Mouse (Mus musculus) testis, adult 2 months (tissue): ENCODE data around the gene Eif4g1. TPM values are rescaled to one million over a fixed set of nuclear protein-coding genes. Genes with fewer than 3 reads are reported as not detected.
A peak's percentile ranks its signal among the peaks of the same experiment; 100 is the strongest.
"Not testable (repeated sequence)": the region's sequence is repeated elsewhere in the genome, so short reads cannot be mapped to it uniquely, and the experiment has no call there.

Source experiments
- H3K27ac ChIP-seq: fragments of 200-500 bp; 2 replicates; pipeline ENCODE4 v1.5.1; 2012; ENCODE audit warnings: low read depth, low read length; ENCODE audit not compliant: control insufficient read depth, insufficient read depth
- H3K27me3 ChIP-seq: fragments of 200-500 bp; 2 replicates; pipeline ENCODE4 v1.6.1; 2012; ENCODE audit warnings: mild to moderate bottlenecking, low read length, moderate library complexity; ENCODE audit not compliant: control insufficient read depth, insufficient read depth
- H3K36me3 ChIP-seq: fragments of 200-500 bp; 2 replicates; pipeline ENCODE4 v1.6.1; 2012; ENCODE audit warnings: mild to moderate bottlenecking, low read length; ENCODE audit not compliant: control insufficient read depth, insufficient read depth
- H3K4me1 ChIP-seq: fragments of 200-500 bp; 2 replicates; pipeline ENCODE4 v1.6.1; 2012; ENCODE audit warnings: low read length; ENCODE audit not compliant: control insufficient read depth, insufficient read depth
- H3K4me3 ChIP-seq: fragments of 200-500 bp; 2 replicates; pipeline ENCODE4 v1.5.1; 2012; ENCODE audit warnings: low read depth, mild to moderate bottlenecking, low read length, moderate library complexity, mixed read lengths; ENCODE audit not compliant: control insufficient read depth
- CTCF ChIP-seq: fragments of 200-500 bp; IDR thresholded peaks from 2 replicates; pipeline ENCODE4 v1.5.1; 2012; ENCODE audit warnings: low read depth, mild to moderate bottlenecking, inconsistent platforms, low read length, moderate library complexity; ENCODE audit not compliant: control insufficient read depth, insufficient read depth, insufficient replicate concordance
- POLR2A ChIP-seq: fragments of 200-500 bp; IDR thresholded peaks from 2 replicates; pipeline ENCODE4 v1.6.1; 2012; ENCODE audit warnings: low read depth, mild to moderate bottlenecking, inconsistent platforms, low read length, moderate library complexity; ENCODE audit not compliant: control insufficient read depth
- polyA plus RNA-seq: library from polyadenylated mRNA; depleted of rRNA; stranded (reverse); fragments of >200 nt; gene quantifications from 2 replicates; pipeline ENCODE4 v1.2.3, GENCODE M21; 2012; rRNA removed

The Eif4g1 gene
- 251 and 267 TPM in 2 replicates for polyA plus RNA-seq

GRCm38 (mm10) chr16:20668013-20668412 lies at the start of gene Eif4g1:
Gene Eif4g1, plus strand, starts transcription at chr16:20668313.
- not testable (repeated sequence) for H3K36me3 ChIP-seq, H3K27ac ChIP-seq, H3K27me3 ChIP-seq, H3K4me1 ChIP-seq, H3K4me3 ChIP-seq

- TF ChIP-seq POLR2A (no peak), CTCF (no peak)
- H3K4me1 ChIP-seq: peaks cover 22% of the 10 kb centered on the region
- H3K27me3 ChIP-seq: peaks cover 2% of the 10 kb centered on the region; the same call in 1 of the 2 replicates
- H3K36me3 ChIP-seq: no peaks in the 10 kb centered on the region
- H3K4me3 ChIP-seq: peak overlapping the region; percentile 88
- H3K27ac ChIP-seq: no peak overlapping the region
Measured at GRCm38 (mm10) chr16:20619541-20620398, 48.3 kb upstream of the Eif4g1 start.

GRCm38 (mm10) chr16:20620399-20620735 lies 47.7 kb upstream of the Eif4g1 start:
- no peak overlapping the region for H3K27ac ChIP-seq
- H3K27me3 ChIP-seq: peaks cover 2% of the 10 kb centered on the region; the same call in 1 of the 2 replicates
- TF ChIP-seq CTCF: no peak
- TF ChIP-seq POLR2A: no peak
- H3K4me1 ChIP-seq: peaks cover 22% of the 10 kb centered on the region
- H3K36me3 ChIP-seq: no peaks in the 10 kb centered on the region
- H3K4me3 ChIP-seq: peak overlapping the region; percentile 88

GRCm38 (mm10) chr16:20620751-20621190 lies 47.3 kb upstream of the Eif4g1 start:
- Histone ChIP-seq H3K36me3 (no peaks in the 10 kb centered on the region), H3K4me3 (peak overlapping the region; percentile 88), H3K27ac (no peak overlapping the region), H3K27me3 (peaks cover 2% of the 10 kb centered on the region; the same call in 1 of the 2 replicates), H3K4me1 (peaks cover 22% of the 10 kb centered on the region)
- TF ChIP-seq POLR2A (no peak), CTCF (no peak)

GRCm38 (mm10) chr16:20621191-20621990 lies 46.7 kb upstream of the Eif4g1 start, which contains the start of gene Camk2n2:
Gene Camk2n2, minus strand, starts transcription at chr16:20621287.
- Histone ChIP-seq H3K4me3 (peak within 1 kb of the TSS; percentile 88), H3K27me3 (peaks cover 2% of the 10 kb centered on the region; the same call in 1 of the 2 replicates), H3K4me1 (peaks cover 22% of the 10 kb centered on the region), H3K27ac (peak within 1 kb of the TSS; percentile 32), H3K36me3 (no peaks in the 10 kb centered on the region)
- TF ChIP-seq CTCF (no peak), POLR2A (no peak)

- Histone ChIP-seq H3K27ac (peak overlapping the region; percentile 32; the same call in 1 of the 2 replicates), H3K4me1 (peaks cover 22% of the 10 kb centered on the region), H3K4me3 (peak overlapping the region; percentile 88), H3K27me3 (peaks cover 2% of the 10 kb centered on the region; the same call in 1 of the 2 replicates), H3K36me3 (no peaks in the 10 kb centered on the region)
- TF ChIP-seq POLR2A (0 out of 2 replicates have a peak, but pooled peaks have one; percentile 26), CTCF (no peak)
Measured at GRCm38 (mm10) chr16:20621991-20622685, 46.0 kb upstream of the Eif4g1 start.
